Mouse (Mus musculus) heart, postnatal 0 days (tissue): ENCODE measurements around the gene Samd9l.
"Not testable (repeated sequence)": the region's sequence is repeated elsewhere in the genome, so short reads cannot be mapped to it uniquely, and the experiment has no call there.

Experiments
- CTCF ChIP-seq: IDR thresholded peaks from 2 replicates; pipeline ENCODE4 v1.5.1; 2016; ENCODE audit warnings: antibody characterized with exemption, control low read depth, low read depth
- EP300 ChIP-seq: IDR thresholded peaks from 2 replicates; pipeline ENCODE4 v1.6.1; 2016; ENCODE audit warnings: antibody characterized with exemption, low read depth

GRCm38 (mm10) chr6:3365609-3366008, 33.8 kb downstream of the Samd9l start:
- TF ChIP-seq CTCF, EP300: not testable (repeated sequence)
